Mouse (Mus musculus): ENCODE results near the gene Pfn1. TPM values are rescaled to one million over a fixed set of nuclear protein-coding genes. Genes with fewer than 3 reads are reported as not detected.
A peak's percentile ranks its signal among the peaks of the same experiment; 100 is the strongest.

The Pfn1 gene
- polyA plus RNA-seq, 1 experiment: 9,580 TPM

DNA sequence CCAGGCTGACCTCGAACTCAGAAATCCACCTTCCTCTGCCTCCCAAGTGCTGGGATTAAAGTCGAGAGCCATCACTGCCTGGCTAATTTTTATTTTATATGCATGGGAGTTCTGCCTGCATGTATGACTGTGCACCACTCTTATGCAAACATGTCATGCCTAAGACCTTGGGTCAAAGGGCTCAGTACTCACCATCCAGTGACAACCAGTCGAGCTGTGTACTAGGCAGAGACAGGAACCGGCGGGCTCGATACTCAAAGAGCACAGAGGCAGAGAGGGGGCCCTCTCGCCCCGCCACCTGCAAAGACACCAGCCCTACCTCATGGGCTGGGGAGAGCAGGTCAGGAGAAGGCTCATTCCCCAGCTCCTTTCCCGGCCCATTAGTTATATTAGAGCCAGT is 23.6 kb upstream of the Pfn1 start:
- Histone ChIP-seq H3K9me3 (no peaks in the 10 kb centered on the region), H3K4me3 (replicated peaks) (no peak overlapping the region), H3K36me3 (replicated peaks; ENCODE audit: low read length) (peaks cover 95% of the 10 kb centered on the region), H3K27me3 (replicated peaks) (no peaks in the 10 kb centered on the region), H3K4me1 (peaks cover 53% of the 10 kb centered on the region)
- no peak for TF ChIP-seq FLI1 (IDR thresholded peaks at IDR 0.05; ENCODE audit: low read length)
- TF ChIP-seq GATA1 (IDR thresholded peaks at IDR 0.05; ENCODE audit: borderline replicate concordance, low read length): no peak

DNA sequence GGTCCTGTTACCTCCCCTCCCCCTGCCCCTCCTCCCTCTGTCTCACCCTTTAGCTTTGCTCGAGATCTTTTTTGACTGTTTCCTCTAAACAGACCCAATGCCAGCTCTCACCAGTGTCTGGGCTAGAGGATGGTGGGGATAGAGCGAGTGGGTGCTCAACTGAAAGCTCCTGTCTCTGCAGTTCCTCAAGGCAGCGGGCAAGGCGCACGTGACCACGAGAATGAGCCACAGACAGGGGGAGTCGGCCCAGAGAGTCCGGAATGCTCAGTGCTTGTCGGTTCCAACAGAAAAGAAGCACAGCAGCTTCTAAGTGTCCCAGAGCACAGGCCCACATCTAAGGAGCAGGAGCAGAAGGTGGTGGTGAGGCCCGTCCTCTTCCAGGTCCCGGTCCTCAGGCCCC is 20.1 kb upstream of the Pfn1 start:
- Histone ChIP-seq H3K36me3 (replicated peaks; ENCODE audit: low read length) (peaks cover 89% of the 10 kb centered on the region), H3K4me1 (peaks cover 53% of the 10 kb centered on the region)
- TF ChIP-seq GATA1 (IDR thresholded peaks at IDR 0.05; ENCODE audit: borderline replicate concordance, low read length) (no peak), FLI1 (IDR thresholded peaks at IDR 0.05; ENCODE audit: low read length) (no peak)

GRCm38 (mm10) chr11:70674014-70674413 is 19.6 kb upstream of the Pfn1 start:
- Histone ChIP-seq H3K9me3 (no peaks in the 10 kb centered on the region), H3K4me1 (peaks cover 51% of the 10 kb centered on the region), H3K4me3 (replicated peaks) (no peak overlapping the region), H3K36me3 (replicated peaks; ENCODE audit: low read length) (peaks cover 84% of the 10 kb centered on the region), H3K27me3 (replicated peaks) (no peaks in the 10 kb centered on the region)
- TF ChIP-seq FLI1 (IDR thresholded peaks at IDR 0.05; ENCODE audit: low read length) (no peak), GATA1 (IDR thresholded peaks at IDR 0.05; ENCODE audit: borderline replicate concordance, low read length) (no peak)

More for the DNA sequence above, 20.1 kb upstream of the Pfn1 start:
- no peaks in the 10 kb centered on the region for H3K9me3 ChIP-seq
- no peaks in the 10 kb centered on the region for H3K27me3 ChIP-seq (replicated peaks)
- no peak overlapping the region for H3K4me3 ChIP-seq (replicated peaks)

- H3K9me3 ChIP-seq: no peaks in the 10 kb centered on the region
- H3K4me3 ChIP-seq (replicated peaks): no peak overlapping the region
- H3K36me3 ChIP-seq (replicated peaks; ENCODE audit: low read length): peaks cover 73% of the 10 kb centered on the region
- peaks cover 65% of the 10 kb centered on the region for H3K4me1 ChIP-seq
- TF ChIP-seq GATA1 (IDR thresholded peaks at IDR 0.05; ENCODE audit: borderline replicate concordance, low read length) (no peak), FLI1 (IDR thresholded peaks at IDR 0.05; ENCODE audit: low read length) (no peak)
- no peaks in the 10 kb centered on the region for H3K27me3 ChIP-seq (replicated peaks)
Observed at GRCm38 (mm10) chr11:70671333-70672047, 17.0 kb upstream of the Pfn1 start.

DNA sequence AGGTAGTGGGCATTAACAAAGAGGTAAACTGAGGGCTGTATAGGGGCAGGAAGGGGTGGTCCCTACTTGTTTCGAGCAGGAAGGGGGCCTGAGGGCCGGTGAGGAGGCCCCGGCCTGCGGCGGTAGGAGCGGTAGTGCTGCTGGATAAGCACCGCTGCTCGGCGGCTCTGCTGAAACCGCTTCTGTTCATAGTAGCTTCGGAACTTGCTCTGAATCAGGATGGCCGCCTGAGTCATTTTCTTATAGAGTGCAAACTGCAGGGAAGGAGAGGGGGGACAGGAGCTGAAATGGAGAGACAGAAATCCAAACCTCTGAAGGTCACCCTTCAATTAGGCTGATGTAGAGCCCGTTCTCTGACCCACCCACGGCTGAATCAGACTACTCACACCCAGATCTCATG is 16.0 kb upstream of the Pfn1 start:
- Histone ChIP-seq H3K36me3 (replicated peaks; ENCODE audit: low read length) (peaks cover 73% of the 10 kb centered on the region), H3K4me1 (peaks cover 67% of the 10 kb centered on the region), H3K4me3 (replicated peaks) (peak overlapping the region; percentile 97), H3K9me3 (no peaks in the 10 kb centered on the region), H3K27me3 (replicated peaks) (no peaks in the 10 kb centered on the region)
- TF ChIP-seq FLI1 (IDR thresholded peaks at IDR 0.05; ENCODE audit: low read length) (no peak), GATA1 (IDR thresholded peaks at IDR 0.05; ENCODE audit: borderline replicate concordance, low read length) (no peak)

DNA sequence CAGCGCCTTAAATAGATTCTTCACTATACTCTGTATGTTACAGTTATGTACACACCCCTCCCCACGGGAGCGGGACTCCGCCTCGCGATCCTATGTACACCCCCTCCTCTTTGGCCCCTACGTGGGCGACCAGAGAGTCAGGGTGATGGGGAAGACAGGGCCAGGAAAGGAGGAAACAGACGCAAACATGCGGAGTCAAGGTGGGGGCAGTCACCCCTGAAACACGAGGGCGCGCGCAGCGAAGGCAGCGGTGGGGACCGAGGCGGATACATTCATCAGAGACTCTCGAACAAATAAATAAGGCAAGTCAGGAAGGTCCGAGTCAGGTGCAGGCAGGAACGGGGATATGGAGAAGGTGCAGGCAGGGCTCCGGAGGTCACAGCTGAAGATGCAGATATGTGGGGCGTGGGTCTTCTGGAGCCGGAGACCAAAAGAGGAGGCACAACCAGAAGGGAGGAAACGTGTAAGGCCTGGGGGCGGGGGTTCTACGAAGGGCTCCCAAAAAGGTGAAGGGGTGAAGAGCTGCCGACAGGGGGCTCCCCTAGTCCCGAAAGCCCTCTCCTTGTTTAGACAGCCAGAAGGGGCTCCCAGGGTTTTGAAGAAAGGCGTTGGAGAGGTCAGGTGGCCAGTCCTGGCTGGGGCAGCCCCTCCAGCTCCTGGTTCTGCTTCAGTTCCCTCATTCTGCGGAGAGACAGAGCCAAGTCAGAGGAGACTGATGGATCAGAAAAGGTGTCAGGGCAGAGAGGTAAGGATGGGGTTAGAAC is 15.3 kb upstream of the Pfn1 start:
- peak overlapping the region; percentile 97 for H3K4me3 ChIP-seq (replicated peaks)
- peaks cover 73% of the 10 kb centered on the region for H3K36me3 ChIP-seq (replicated peaks; ENCODE audit: low read length)
- no peak for TF ChIP-seq FLI1 (IDR thresholded peaks at IDR 0.05; ENCODE audit: low read length)
- no peak for TF ChIP-seq GATA1 (IDR thresholded peaks at IDR 0.05; ENCODE audit: borderline replicate concordance, low read length)
- peaks cover 74% of the 10 kb centered on the region for H3K4me1 ChIP-seq
- no peaks in the 10 kb centered on the region for H3K9me3 ChIP-seq
- H3K27me3 ChIP-seq (replicated peaks): no peaks in the 10 kb centered on the region

DNA sequence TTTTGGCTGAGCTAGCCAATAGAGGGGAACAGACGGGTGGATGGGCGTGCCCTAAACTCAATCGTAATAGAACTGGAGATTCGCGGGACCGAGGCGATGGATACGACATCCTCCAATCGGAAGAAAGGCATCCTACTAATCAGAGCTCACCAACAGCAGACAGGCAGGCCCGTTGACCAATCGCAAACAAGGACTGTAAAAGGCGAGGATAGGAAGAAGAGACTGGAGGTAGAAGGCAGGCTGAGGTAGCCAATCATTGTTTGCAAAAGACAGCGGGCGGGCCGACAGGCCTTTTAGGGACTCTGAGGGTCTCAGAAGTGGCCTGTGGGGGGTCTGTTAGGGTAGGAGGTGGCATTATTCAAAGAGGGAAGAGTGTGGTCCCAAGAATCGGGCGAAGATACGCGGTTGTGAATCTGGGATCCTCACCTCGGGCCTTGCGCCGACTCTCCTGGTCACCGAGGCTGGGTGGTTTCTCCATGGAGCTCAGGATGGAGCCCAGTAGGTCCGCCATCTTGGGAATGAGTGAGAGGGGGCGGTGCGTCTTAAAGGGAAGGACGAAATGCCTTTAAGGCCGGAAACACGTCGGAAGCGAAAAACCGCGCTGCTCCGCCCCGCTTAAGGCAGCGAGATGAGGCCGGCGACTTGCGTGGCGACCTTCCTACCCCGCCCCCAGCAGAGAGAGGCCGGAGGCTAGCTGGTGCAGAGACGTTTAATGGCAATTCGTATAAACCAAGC is 14.5 kb upstream of the Pfn1 start, which contains the start of gene Spag7:
Spag7 (minus strand) TSS at position 646 of the 735 bp plus-strand sequence.
- no peaks in the 10 kb centered on the region for H3K9me3 ChIP-seq
- TF ChIP-seq GATA1 (IDR thresholded peaks at IDR 0.05; ENCODE audit: borderline replicate concordance, low read length) (no peak), FLI1 (IDR thresholded peaks at IDR 0.05; ENCODE audit: low read length) (0 out of 2 replicates have a peak, but pooled peaks have one; percentile 38)
- H3K27me3 ChIP-seq (replicated peaks): no peaks in the 10 kb centered on the region
- peaks cover 73% of the 10 kb centered on the region for H3K36me3 ChIP-seq (replicated peaks; ENCODE audit: low read length)
- H3K4me3 ChIP-seq (replicated peaks): peak within 1 kb of the TSS; percentile 97
- H3K4me1 ChIP-seq: peaks cover 74% of the 10 kb centered on the region

DNA sequence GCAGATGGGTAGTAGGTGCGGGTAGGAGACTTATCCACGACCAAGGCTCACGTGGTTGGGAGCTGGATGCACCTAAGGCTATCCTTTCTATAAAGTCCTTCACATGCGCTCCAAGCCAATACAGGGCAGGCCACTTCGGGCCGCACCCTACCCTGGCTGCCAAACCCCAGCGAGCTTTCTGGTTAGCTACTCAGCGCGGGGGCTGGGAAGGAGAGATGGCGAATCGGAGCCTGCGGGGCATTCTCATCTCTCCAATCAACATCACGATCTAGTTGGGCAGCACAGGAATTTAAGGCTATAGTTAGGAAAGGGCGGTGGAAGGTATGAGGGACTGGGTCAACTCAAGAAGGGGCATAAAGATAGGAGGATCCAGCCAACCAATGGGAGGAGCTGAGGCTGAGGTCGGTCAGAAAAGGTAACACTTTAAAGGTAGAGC is 13.9 kb upstream of the Pfn1 start:
- peaks cover 73% of the 10 kb centered on the region for H3K36me3 ChIP-seq (replicated peaks; ENCODE audit: low read length)
- H3K27me3 ChIP-seq (replicated peaks): no peaks in the 10 kb centered on the region
- peaks cover 70% of the 10 kb centered on the region for H3K4me1 ChIP-seq
- no peaks in the 10 kb centered on the region for H3K9me3 ChIP-seq
- no peak for TF ChIP-seq GATA1 (IDR thresholded peaks at IDR 0.05; ENCODE audit: borderline replicate concordance, low read length)
- TF ChIP-seq FLI1 (IDR thresholded peaks at IDR 0.05; ENCODE audit: low read length): no peak
- peak overlapping the region; percentile 97 for H3K4me3 ChIP-seq (replicated peaks)

- H3K4me3 ChIP-seq (replicated peaks): peak overlapping the region; percentile 97
- peaks cover 78% of the 10 kb centered on the region for H3K4me1 ChIP-seq
- H3K27me3 ChIP-seq (replicated peaks): no peaks in the 10 kb centered on the region
- TF ChIP-seq FLI1 (IDR thresholded peaks at IDR 0.05; ENCODE audit: low read length): no peak
- no peak for TF ChIP-seq GATA1 (IDR thresholded peaks at IDR 0.05; ENCODE audit: borderline replicate concordance, low read length)
- no peaks in the 10 kb centered on the region for H3K9me3 ChIP-seq
- peaks cover 77% of the 10 kb centered on the region for H3K36me3 ChIP-seq (replicated peaks; ENCODE audit: low read length)
Observed at GRCm38 (mm10) chr11:70667271-70668150, 13.1 kb upstream of the Pfn1 start.

Data from megakaryocyte, embryonic 14.5 days (primary cell).